Mouse (Mus musculus): ENCODE measurements around the gene Bub1.

Bub1 gene

DNA sequence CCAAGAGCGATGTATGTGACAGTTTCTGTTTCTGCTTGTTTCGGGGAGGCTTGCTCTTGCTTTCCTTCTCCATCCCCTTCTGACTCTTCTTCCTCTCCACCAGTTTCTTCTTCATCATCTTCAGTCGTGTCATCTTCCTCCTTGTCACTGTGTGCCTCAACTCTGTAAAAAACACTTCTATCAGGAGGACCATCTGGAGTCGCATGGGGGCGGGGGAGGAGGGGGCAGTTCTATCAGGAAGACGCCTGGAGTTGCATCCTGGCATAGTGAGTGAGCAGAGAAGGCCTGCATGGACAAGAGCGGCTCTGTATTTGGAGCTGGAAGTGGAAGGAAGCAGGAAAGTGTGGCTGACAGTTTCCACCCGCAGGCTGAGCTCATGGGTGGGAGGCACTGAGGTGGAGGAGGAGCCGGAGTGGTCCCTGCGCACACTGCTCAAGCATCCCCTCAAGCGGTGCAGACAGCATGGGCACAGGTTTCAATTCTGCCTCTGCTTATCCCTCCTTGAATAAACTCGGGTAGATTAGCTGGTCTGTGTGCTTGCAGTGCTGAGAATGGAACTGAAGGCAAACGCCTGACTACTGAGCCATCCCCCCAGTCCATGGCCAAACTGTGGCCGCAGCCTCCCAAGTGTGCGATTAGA is 57.6 kb downstream of the Bub1 start:
- DNase-seq: no peak

DNA sequence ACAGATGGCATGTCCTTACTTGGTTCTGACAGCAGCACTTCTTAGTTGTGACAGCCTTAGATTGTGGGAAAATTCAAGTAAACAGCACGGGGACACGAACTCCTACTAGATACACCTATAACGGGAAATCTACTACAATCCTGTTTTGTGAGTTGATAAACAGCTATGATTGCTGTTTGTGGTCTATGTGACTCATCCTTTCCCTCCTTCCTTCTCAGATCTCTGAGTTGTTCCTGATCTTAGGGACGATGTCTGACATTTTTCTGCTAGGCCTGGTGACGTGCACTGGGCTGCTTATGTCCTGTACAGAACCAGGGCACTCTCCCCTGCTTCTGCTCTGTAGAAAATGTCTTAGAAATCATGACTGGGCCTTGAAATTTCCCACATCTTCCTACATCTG is 70.1 kb downstream of the Bub1 start:
- no peak for DNase-seq

DNA sequence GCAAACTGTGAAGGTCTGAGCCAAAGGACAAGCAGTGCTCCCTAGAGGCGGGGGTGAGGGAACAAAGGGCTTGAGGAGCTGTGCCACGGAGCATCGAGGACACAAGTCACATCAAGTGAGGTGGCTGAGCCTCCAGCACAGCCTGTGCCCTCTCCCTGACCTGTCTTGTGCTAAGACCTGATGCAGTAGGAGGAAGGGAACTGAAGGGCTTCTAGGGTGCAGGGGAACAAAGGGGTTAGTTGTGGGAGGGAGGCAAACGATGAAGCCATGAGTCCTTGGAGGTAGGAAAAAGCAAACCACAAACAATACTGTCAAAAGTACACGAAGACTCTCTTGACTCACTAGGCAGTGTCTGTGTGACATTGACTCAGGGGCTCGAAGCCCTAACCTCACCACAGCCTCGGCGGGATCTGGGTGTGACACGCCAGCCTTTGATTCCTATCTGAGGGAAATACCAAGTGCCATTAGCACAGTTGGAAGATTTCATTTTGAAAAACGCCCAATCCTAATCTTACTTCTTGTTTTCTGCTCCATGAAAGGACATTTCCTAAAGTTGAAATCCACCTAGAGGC is 71.2 kb downstream of the Bub1 start:
- no peak for DNase-seq

DNA sequence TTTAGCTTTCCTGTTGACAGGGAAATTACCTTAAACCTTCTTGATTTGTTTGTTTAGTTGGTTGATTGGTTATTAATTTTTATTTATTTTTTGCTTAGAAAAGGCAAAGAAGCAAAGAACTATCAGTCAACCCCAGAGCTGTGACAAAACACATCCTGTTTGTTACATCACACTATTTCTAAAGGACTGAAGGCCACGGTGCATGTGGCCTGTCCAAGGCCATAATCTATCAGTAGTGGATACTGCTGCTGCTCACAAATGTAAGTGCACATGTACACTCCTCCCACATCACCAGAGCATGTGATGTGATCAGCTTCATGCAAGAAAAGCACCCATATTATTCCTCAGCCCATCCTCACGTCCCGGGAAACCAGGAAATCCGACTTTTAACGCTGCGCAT is 71.7 kb downstream of the Bub1 start:
- no peak for DNase-seq

DNA sequence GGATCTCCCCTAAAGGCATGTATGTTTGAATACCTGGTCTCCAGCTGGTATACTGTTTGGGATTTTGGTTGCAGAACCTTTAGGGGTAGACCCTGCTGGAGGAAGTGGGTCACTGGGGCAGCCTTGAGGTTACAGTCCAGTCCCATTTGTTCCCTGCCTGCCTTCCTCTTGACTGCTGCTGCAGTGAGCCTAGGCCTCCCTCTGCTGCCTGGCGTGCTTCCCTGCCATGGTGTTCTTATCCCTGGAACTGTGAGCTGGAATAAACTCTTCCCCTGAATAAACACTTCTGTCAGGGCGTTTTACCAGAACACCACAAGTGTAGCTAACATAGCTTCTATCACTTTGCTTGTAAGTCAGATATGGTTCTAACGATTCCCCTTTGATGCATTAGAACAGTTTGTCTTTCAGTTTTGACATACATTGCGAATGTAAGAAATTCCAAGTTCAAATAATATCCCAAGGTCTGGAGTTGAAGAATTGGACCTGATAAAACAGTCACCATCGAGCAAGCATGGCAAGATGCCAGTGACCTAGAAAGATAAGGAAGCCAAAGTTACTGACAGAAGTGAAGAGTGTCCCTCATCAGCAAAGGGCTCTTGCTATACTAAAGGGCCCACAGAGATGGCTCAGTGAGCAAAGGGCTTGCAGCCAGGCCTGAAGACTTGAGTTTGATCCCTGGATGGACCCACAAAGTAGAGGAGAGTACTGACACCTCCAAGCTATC is 72.3 kb downstream of the Bub1 start:
- peak; percentile 25 for DNase-seq

DNA sequence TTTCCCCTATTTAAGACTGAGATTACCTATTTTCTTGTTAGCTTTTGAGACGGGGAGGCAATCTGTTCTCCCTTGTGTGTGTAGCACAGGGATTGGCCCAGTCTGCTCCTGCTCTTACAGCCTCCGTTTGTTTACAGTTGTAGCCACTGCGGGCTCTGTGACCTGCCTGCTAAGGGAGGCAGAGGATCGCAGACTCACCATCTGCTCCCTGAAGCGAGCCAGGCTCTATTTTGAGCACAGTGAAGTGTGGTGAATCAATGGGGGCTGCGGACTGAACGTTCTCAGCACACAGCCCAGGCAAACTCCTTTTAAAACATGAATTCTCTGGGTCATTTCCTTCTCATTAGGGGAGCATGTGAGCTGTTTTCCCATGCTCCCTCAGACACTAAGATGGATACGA is 74.5 kb downstream of the Bub1 start:
- DNase-seq: no peak

DNA sequence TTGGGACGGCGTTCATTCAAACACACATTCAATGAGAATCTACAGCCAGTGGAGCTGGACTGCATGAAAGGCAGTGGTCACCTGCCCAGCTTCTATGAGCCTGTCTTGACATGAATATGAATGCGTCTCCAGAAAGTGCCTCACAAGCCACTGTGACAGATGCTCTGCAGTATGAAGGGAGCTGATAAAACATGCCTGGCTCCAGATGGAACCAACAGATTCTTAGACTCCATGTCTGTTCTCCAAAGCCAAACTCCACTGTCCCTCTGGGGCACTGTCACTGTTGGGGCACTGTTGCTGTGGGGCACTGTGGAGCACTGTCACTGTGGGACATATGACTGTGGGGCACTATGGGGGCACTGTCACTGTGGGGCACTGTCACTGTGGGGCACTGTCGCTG is 77.6 kb downstream of the Bub1 start:
- no peak for DNase-seq

DNA sequence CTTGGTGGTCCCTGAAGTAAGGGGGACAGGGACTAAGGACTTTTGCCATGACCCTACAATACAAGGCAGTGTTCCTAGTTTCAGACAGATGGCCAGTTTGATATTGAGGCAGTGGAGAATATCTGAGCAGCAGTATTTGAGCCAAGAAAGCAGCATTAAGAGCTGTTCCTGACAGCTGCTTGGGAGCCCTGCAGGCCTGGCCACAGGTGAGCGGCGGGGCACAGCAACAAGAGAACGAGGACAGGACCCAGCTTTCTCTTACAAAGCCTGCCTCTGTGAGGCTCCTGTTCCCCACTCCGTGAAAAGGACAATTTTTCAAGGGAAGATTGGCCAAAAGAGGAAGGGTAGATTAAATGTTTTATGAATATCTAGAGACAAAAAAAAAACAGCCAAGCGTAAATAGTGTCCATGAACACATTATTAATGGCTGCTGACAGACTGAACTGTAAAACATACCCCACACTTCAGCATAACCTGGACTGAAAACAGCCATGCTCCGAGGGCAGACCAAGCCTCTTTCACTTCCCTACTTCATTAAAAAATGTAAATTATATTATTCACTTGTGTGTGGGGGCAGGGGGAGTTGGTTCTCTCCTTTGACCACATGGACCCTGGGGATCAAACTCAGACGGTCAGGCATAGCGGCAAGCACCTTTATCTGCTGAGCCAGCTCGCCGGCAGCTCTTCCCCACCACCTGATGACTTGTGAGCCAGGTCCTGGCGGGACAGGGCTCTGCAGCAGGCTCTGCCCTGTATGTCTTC is 79.6 kb downstream of the Bub1 start:
- no peak for DNase-seq
